ENCODE assay signal across 30 mouse cellular contexts in the genomic region with DNA sequence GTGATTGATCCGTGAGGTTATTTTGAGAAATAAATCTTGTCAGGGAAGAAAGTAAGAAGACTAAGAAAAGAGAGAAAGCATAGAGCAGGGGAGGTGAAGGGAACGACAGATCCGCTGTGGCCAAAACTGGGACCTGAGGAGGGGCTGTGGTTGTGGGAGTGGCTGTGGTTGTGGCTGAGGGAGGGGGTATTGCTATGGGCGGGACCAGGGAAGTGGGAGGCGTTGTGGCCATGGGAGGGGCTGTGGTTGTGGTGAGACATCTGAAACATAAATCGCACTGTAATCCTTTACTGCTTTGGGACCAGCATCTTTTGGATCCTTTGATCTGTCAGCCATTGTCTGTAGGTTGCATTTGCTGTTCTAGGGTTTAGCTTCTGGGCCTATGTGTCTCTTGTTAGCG.
A peak's percentile ranks its signal among the peaks of the same experiment; 100 is the strongest.
DNase-seq lines count a peak whose midpoint lies in the region; ATAC-seq and TF ChIP-seq lines count a peak whose summit lies in the region.
"Had no signal": no experiment of that assay in that cellular context is flagged by ENCODE, and none has a peak within 500 bp of the region (broad histone marks: within the 10 kb centered on the region; RNA-seq: fewer than 3 reads in every experiment).

No protein-coding gene starts in this region.

- peak; percentile 71 for DNase-seq in heart, adult 11 months
- DNase-seq in thymus, adult 2 months, result peak; percentile 38
- peak; percentile 45 to 62 for DNase-seq in thymus, postnatal 36 days
- no peak for DNase-seq in hindbrain, embryonic 11.5 days (ENCODE audit: low spot score)
- no peak for DNase-seq in left cerebral cortex, postnatal 14 days (ENCODE audit: low spot score in 2 of 2)
- DNase-seq in layer of hippocampus, postnatal 25 days (ENCODE audit: extremely low spot score in 1 of 2, low spot score in 1 of 2), result no peak
- DNase-seq: adrenal gland, adult 2 months; adrenal gland, postnatal 36 days; cerebellum, adult 2 months; cerebellum, postnatal 14 days; gastrocnemius, postnatal 36 days; heart, postnatal 36 days; kidney, adult 9 months; kidney, postnatal 10 days; layer of hippocampus, adult 9-11 months; liver, postnatal 0 days; lung, postnatal 4 days; midbrain, embryonic 14.5 days; right cerebral cortex, adult 18-20 months; spleen, adult 18-20 months had no signal

- no peak overlapping the region for H3K4me3 ChIP-seq in heart, embryonic 11.5 days (ENCODE audit: low read depth, low read length)
- no peak overlapping the region for H3K4me3 ChIP-seq in thymus, adult 2 months (ENCODE audit: control insufficient read depth, insufficient read depth, low read length)
- H3K4me3 ChIP-seq in hindbrain, embryonic 11.5 days (ENCODE audit: low read depth, low read length), result no peak overlapping the region
- H3K4me3 ChIP-seq: hindbrain, embryonic 13.5 days; left cerebral cortex, adult 2 months; limb, embryonic 13.5 days; liver, embryonic 12.5 days had no signal

- H3K9me3 ChIP-seq in heart, embryonic 11.5 days (replicated peaks; ENCODE audit: control insufficient read depth, low read length), result peaks cover 10% of the 10 kb centered on the region
- H3K9me3 ChIP-seq in hindbrain, embryonic 11.5 days (ENCODE audit: control insufficient read depth, low read length), result no peaks in the 10 kb centered on the region

- intact Hi-C loops in left cerebral cortex, postnatal 14 days (cut with DNase I), result no loop called here

- H3K36me3 ChIP-seq in heart, embryonic 11.5 days (ENCODE audit: control insufficient read depth, insufficient read depth, low read length), result no peaks in the 10 kb centered on the region
- no peaks in the 10 kb centered on the region for H3K36me3 ChIP-seq in thymus, adult 2 months (ENCODE audit: control insufficient read depth, insufficient read depth, low read length)
- no peaks in the 10 kb centered on the region for H3K36me3 ChIP-seq in hindbrain, embryonic 11.5 days (ENCODE audit: control insufficient read depth, insufficient read depth, low read length)
- H3K36me3 ChIP-seq: hindbrain, embryonic 13.5 days; limb, embryonic 13.5 days; liver, embryonic 12.5 days had no signal

- TF ChIP-seq POLR2A in thymus, adult 2 months (IDR thresholded peaks at IDR 0.05; ENCODE audit: control insufficient read depth, extremely low read depth, insufficient read depth, low read length, poor library complexity), result no peak

- no peak for ATAC-seq in heart, embryonic 11.5 days (replicated peaks; ENCODE audit: insufficient number of reproducible peaks, low FRiP score, low TSS enrichment)
- ATAC-seq in granulocyte monocyte progenitor cell, adult 5-6 weeks (replicated peaks; ENCODE audit: poor library complexity, severe bottlenecking), result peak; percentile 63
- no peak for ATAC-seq in hindbrain, embryonic 11.5 days (ENCODE audit: low FRiP score)
- ATAC-seq: activated CD4-positive, CD25-positive, alpha-beta regulatory T cell, adult 4 months; forebrain, embryonic 14.5 days; intestine, postnatal 0 days; liver, embryonic 12.5 days; liver, postnatal 0 days; lung, postnatal 0 days had no signal

- no peak for TF ChIP-seq CTCF in thymus, adult 2 months (IDR thresholded peaks at IDR 0.05; ENCODE audit: borderline replicate concordance, control insufficient read depth, extremely low read depth, insufficient read depth, low read length, poor library complexity)

- no peaks in the 10 kb centered on the region for H3K4me1 ChIP-seq in heart, embryonic 11.5 days (ENCODE audit: control insufficient read depth, insufficient read depth, low read length)
- no peaks in the 10 kb centered on the region for H3K4me1 ChIP-seq in thymus, adult 2 months (replicated peaks; ENCODE audit: control insufficient read depth, insufficient read depth, low read length)
- H3K4me1 ChIP-seq in hindbrain, embryonic 11.5 days (replicated peaks; ENCODE audit: control insufficient read depth, insufficient read depth, low read length), result no peaks in the 10 kb centered on the region
- H3K4me1 ChIP-seq: limb, embryonic 13.5 days; liver, embryonic 12.5 days had no signal

- H3K27ac ChIP-seq in heart, embryonic 11.5 days (ENCODE audit: low read depth, low read length), result no peak overlapping the region
- H3K27ac ChIP-seq in thymus, adult 2 months (ENCODE audit: control insufficient read depth, insufficient read depth, low read length), result no peak overlapping the region
- H3K27ac ChIP-seq in hindbrain, embryonic 11.5 days (ENCODE audit: low read depth, low read length), result no peak overlapping the region
- H3K27ac ChIP-seq: hindbrain, embryonic 13.5 days; left cerebral cortex, adult 2 months; limb, embryonic 13.5 days; liver, embryonic 12.5 days had no signal

- WGBS in heart, embryonic 11.5 days (ENCODE audit: insufficient replicate concordance), result 69% methylated on average over 7 of the region's 7 CpGs
- 17% methylated on average over 7 of the region's 7 CpGs for WGBS in thymus, adult 2 months
- 74% methylated on average over 7 of the region's 7 CpGs for WGBS in hindbrain, embryonic 11.5 days

- no peak overlapping the region for H3K4me2 ChIP-seq in heart, embryonic 11.5 days
- no peak overlapping the region for H3K4me2 ChIP-seq in hindbrain, embryonic 11.5 days (replicated peaks; ENCODE audit: low read depth, low read length)
- H3K4me2 ChIP-seq: hindbrain, embryonic 13.5 days; limb, embryonic 13.5 days; liver, embryonic 12.5 days had no signal

- H3K27me3 ChIP-seq in heart, embryonic 11.5 days (ENCODE audit: control insufficient read depth, insufficient read depth, low read length), result no peaks in the 10 kb centered on the region
- H3K27me3 ChIP-seq in thymus, adult 2 months (ENCODE audit: control insufficient read depth, insufficient read depth, low read length), result no peaks in the 10 kb centered on the region
- no peaks in the 10 kb centered on the region for H3K27me3 ChIP-seq in hindbrain, embryonic 11.5 days (ENCODE audit: control insufficient read depth, insufficient read depth, low read length)
- H3K27me3 ChIP-seq: hindbrain, embryonic 13.5 days; liver, embryonic 12.5 days had no signal

- H3K9ac ChIP-seq in heart, embryonic 11.5 days (ENCODE audit: low read depth, low read length), result no peak overlapping the region
- H3K9ac ChIP-seq in hindbrain, embryonic 11.5 days (ENCODE audit: low read depth, low read length), result no peak overlapping the region
- H3K9ac ChIP-seq: hindbrain, embryonic 13.5 days; limb, embryonic 13.5 days; liver, embryonic 12.5 days; liver, postnatal 0 days had no signal

Comparison
In these comparisons a context has a peak if more than half of its experiments do, and no peak if none do; other contexts are left out.
1. DNase-seq: peak in heart, adult 11 months (single experiment), thymus, adult 2 months (single experiment) and thymus, postnatal 36 days (2 of 2); none in hindbrain, embryonic 11.5 days (single experiment), left cerebral cortex, postnatal 14 days (0 of 2) and layer of hippocampus, postnatal 25 days (0 of 2).